Mouse (Mus musculus) forebrain, embryonic 14.5 days (tissue): ENCODE measurements around the gene Dusp3. TPM values are rescaled to one million over a fixed set of nuclear protein-coding genes. Genes with fewer than 3 reads are reported as not detected.

Source experiments
- ATAC-seq: fragments of 200-750 bp; cut with Nextera tagmentation; 2 replicates; pipeline ENCODE4 v1.8.0; 2017; ENCODE audit warnings: mild to moderate bottlenecking, moderate library complexity
- DNase-seq: peaks from one replicate; pipeline ENCODE4 v3.0.0-alpha.2; 2015; ENCODE audit warnings: low spot score
- H3K27ac ChIP-seq: fragments of 300-500 bp; sonication (generic); 2 replicates; pipeline ENCODE4 v1.5.1; 2014; ENCODE audit warnings: low read depth, mild to moderate bottlenecking, control low read depth, low read length, moderate library complexity
- H3K27me3 ChIP-seq: fragments of 300-500 bp; sonication (generic); replicated peaks from 2 replicates; pipeline ENCODE4 v1.6.1; 2014; ENCODE audit warnings: low read length, control low read depth, mixed read lengths; ENCODE audit not compliant: control insufficient read depth, insufficient read depth
- H3K36me3 ChIP-seq: fragments of 300-500 bp; sonication (generic); 2 replicates; pipeline ENCODE4 v1.6.1; 2014; ENCODE audit warnings: low read length, control low read depth; ENCODE audit not compliant: control insufficient read depth, insufficient read depth
- H3K4me1 ChIP-seq: fragments of 300-500 bp; sonication (generic); 2 replicates; pipeline ENCODE4 v1.6.1; 2014; ENCODE audit warnings: antibody characterized with exemption, low read length, control low read depth; ENCODE audit not compliant: control insufficient read depth, insufficient read depth
- H3K4me2 ChIP-seq: fragments of 300-500 bp; sonication (generic); 2 replicates; pipeline ENCODE4 v1.6.1; 2014; ENCODE audit warnings: mild to moderate bottlenecking, control low read depth, low read length
- H3K4me3 ChIP-seq: fragments of 300-500 bp; sonication (generic); 2 replicates; pipeline ENCODE4 v1.5.1; 2014; ENCODE audit warnings: low read depth, low read length, control low read depth
- H3K9ac ChIP-seq: fragments of 300-500 bp; sonication (generic); 2 replicates; pipeline ENCODE4 v1.6.1; 2014; ENCODE audit warnings: mild to moderate bottlenecking, low read length, control low read depth, moderate library complexity
- H3K9me3 ChIP-seq: fragments of 300-500 bp; sonication (generic); replicated peaks from 2 replicates; pipeline ENCODE4 v1.6.1; 2016; ENCODE audit warnings: low read length, control low read depth, mixed read lengths; ENCODE audit not compliant: control insufficient read depth
- WGBS: fragments of 180-500 bp; shearing (Covaris S2); extraction: QIAGEN DNeasy Blood & Tissue Kit; methylation state at CpG from one replicate; pipeline ENCODE4 v1.1.7; 2014; 5-methylcytosine and 5-hydroxymethylcytosine counted together
- polyA plus RNA-seq: library from polyadenylated mRNA; unstranded; fragments of >200 nt; fragmentation: Nextera tagmentation; extraction: Ambion mirVana; gene quantifications from 2 replicates; pipeline ENCODE4 v1.2.1, GENCODE M21; 2014

Dusp3 gene
- polyA plus RNA-seq, 1 experiment from 2014 or later = 10.4 TPM

DNA sequence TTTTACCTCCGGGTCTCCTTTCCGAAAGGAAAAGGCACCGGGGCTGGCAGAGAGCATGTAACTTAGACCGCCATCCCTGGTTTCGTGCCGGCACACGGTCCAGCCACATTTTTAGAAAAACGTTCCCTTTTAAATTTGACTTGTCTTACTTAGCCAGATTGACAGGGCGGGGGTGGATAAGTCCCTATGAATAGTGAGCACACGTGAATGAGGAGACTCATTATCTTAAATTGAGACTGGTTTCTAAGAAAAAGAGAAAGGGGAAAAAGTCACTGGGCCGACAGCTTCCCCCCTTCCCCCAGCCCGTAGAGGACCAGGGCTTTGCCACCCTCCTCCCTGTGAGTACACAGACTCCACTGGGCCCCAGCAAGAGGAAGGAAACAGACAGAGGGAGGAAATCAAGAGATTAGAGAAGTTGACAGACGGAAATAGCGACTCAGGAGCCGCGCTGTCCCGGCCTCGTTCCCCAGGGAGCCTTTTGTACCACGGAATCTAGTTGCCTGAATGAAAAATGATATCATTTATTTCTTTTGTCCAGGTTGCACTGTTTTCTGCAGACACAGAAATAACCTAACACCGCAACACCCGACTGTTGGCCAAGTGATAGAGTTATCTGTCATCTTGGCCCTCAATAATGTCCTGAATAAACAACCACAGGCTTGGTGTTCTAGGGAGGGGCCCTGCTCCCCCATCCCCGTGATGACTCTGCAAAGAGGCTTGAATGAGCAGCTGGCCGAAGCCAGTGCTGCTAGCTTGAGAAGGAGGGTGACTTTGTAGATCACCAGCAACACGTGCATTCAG is 34.1 kb downstream of the Dusp3 start:
- 15% methylated on average over 24 of the region's 24 CpGs for WGBS
- no peak for DNase-seq

DNA sequence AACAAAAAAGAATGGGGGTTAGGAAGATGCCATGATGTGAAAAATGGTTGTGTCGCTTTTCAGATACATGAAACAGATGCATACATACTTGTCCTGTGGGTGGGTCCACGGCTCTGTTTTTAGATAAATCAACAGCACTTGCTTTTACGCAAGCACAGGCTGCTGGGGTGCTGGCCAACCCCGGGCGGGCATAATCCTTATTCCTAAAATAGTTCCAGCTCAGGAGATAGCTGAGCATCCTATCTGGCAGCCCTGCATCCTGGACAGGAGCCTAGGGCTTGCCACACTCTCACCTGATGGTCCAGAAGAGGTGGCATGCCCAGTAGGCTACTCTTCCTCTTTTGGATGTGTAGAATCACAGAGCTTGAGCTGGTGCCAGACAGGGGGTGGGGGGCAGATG is 36.8 kb downstream of the Dusp3 start:
- H3K36me3 ChIP-seq = no peaks in the 10 kb centered on the region
- ATAC-seq (no peak), DNase-seq (no peak)
- H3K27me3 ChIP-seq = no peaks in the 10 kb centered on the region
- no peak overlapping the region for H3K4me3 ChIP-seq
- H3K4me2 ChIP-seq = no peak overlapping the region
- peaks cover 5% of the 10 kb centered on the region; the same call in 1 of the 2 replicates for H3K4me1 ChIP-seq
- no peaks in the 10 kb centered on the region for H3K9me3 ChIP-seq
- no peak overlapping the region for H3K9ac ChIP-seq
- H3K27ac ChIP-seq = no peak overlapping the region
- WGBS = 84% methylated on average over 5 of the region's 5 CpGs

More for the DNA sequence above, 34.1 kb downstream of the Dusp3 start:
- Histone ChIP-seq H3K4me1 (peaks cover 5% of the 10 kb centered on the region; the same call in 1 of the 2 replicates), H3K4me2 (0 out of 2 replicates have a peak overlapping the region, but pooled peaks have one; percentile 6), H3K9me3 (no peaks in the 10 kb centered on the region), H3K9ac (no peak overlapping the region), H3K4me3 (no peak overlapping the region), H3K27me3 (no peaks in the 10 kb centered on the region), H3K27ac (no peak overlapping the region), H3K36me3 (no peaks in the 10 kb centered on the region)
- no peak for ATAC-seq

DNA sequence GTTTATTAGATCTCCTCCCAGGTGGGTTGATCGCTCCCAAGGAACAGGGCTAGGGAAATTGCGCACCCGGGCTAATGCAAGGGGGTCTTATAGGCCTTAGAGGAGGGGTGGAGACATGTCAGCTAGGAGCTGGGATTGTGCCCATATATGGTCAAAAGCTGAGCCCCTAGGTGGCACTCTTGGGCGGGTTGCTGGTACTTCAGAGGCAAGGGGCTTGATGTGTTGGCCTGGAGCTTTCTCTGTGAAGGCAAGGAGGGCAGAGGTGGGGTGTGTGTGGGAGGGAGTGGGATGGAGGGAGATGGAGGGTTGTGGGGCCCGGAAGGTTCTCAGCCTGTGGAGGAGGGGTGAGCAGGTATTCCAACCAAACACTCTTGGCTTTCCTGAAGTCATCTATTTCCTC is 40.3 kb downstream of the Dusp3 start:
- Histone ChIP-seq H3K4me3 (no peak overlapping the region), H3K27ac (no peak overlapping the region), H3K36me3 (no peaks in the 10 kb centered on the region), H3K9ac (no peak overlapping the region), H3K4me2 (no peak overlapping the region), H3K4me1 (no peaks in the 10 kb centered on the region), H3K27me3 (no peaks in the 10 kb centered on the region), H3K9me3 (no peaks in the 10 kb centered on the region)
- 22% methylated on average over 5 of the region's 5 CpGs for WGBS
- ATAC-seq (no peak), DNase-seq (peak; percentile 41)

DNA sequence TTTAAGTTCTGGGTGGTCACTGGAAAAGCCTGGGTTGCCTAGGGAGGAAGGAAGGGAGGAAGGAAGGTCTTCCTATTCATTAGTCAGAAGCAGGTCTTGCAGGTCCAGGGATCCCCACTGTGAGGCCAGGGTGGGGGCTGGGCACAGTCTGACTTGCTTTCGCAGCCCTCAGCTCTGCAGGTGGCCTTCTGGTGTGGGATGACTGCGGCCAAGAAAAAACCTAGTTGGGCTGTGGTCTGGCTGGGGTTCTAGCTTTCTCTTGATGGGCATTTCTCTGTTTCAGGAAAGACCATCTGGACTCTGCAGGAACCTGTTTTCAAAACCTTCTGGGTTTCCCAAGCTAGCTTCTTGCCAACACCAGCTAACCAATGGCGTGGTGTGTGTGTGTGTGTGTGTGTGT is 43.8 kb downstream of the Dusp3 start:
- no peak for DNase-seq
- H3K9ac ChIP-seq = no peak overlapping the region

DNA sequence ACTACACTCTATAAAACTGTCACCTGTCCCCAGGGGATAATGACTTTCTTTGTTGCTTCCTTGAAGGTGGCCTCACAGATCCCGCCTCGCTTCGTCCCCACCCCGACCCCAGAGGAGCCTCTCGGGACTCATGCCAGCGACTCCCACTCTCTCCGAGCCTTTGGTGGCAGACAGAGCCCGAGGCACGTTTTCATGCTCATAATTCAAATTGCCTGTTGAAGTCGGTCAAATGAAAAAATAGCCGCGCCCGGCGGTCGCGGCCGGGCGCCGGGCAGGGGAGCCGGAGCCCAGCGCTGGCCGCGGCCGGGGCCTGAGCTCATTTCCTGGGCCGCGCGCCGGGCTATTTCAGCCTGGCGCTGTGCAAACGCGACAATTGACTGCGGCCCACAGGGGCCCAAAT is 49.7 kb downstream of the Dusp3 start:
- ATAC-seq (no peak), DNase-seq (peak; percentile 44)

More for the DNA sequence above, 43.8 kb downstream of the Dusp3 start:
- H3K27ac ChIP-seq = no peak overlapping the region
- WGBS = 31% methylated on average over 3 of the region's 3 CpGs
- no peak overlapping the region for H3K4me2 ChIP-seq
- H3K36me3 ChIP-seq = no peaks in the 10 kb centered on the region
- H3K9me3 ChIP-seq = no peaks in the 10 kb centered on the region
- H3K27me3 ChIP-seq = peaks cover 4% of the 10 kb centered on the region; the same call in 1 of the 2 replicates
- H3K4me1 ChIP-seq = no peaks in the 10 kb centered on the region
- no peak for ATAC-seq
- H3K4me3 ChIP-seq = no peak overlapping the region

DNA sequence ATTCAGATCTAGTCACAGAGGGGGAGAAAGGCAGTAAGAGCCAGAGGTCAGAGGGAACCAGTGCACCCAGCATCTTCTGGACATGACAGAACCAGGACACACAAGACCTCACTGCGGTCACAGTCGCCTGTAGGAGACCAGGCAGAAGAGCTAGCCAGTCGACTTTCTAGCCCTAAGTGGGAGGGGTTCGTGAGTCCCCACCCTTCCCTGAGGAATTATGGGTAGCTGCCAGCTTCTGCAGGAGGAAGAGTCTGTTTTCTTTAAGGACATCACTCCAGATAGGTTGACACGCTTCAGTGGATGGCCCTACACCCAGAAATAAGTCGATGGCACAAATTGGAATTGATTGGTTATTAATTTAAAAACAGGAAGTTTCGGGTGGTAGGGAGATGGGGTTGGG is 50.4 kb downstream of the Dusp3 start:
- 35% methylated on average over 7 of the region's 7 CpGs for WGBS
- no peak overlapping the region for H3K9ac ChIP-seq
- H3K36me3 ChIP-seq = no peaks in the 10 kb centered on the region

More for the DNA sequence above, 49.7 kb downstream of the Dusp3 start:
- WGBS = 1% methylated on average over 30 of the region's 32 CpGs
- Histone ChIP-seq H3K36me3 (no peaks in the 10 kb centered on the region), H3K4me3 (peak overlapping the region; percentile 37), H3K4me1 (peaks cover 3% of the 10 kb centered on the region; the same call in 1 of the 2 replicates), H3K27me3 (peaks cover 9% of the 10 kb centered on the region; the same call in 1 of the 2 replicates), H3K27ac (no peak overlapping the region), H3K9me3 (no peaks in the 10 kb centered on the region), H3K4me2 (peak overlapping the region; percentile 76), H3K9ac (peak overlapping the region; percentile 66)

DNA sequence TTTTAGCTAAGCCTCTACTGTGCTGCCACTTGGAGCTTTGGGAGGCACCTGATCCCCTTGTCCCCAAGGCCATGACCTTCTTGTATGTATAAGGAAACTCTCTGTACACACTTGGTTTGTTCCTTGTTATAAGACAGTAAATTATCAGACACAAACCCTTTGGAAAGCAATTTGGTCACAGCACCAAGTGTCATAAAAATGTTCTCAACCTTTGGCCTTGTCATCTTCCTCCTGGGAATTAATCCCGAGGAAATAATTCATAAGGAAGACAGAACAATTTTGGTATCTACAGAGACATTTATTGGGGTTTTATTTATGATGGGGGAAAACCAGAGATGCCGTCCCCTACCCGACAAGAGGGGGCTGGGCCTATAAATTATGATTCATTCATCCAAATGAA is 51.1 kb downstream of the Dusp3 start:
- peaks cover 9% of the 10 kb centered on the region; the same call in 1 of the 2 replicates for H3K27me3 ChIP-seq
- DNase-seq (no peak), ATAC-seq (no peak)
- H3K9me3 ChIP-seq = no peaks in the 10 kb centered on the region
- no peak overlapping the region for H3K4me3 ChIP-seq
- no peak overlapping the region for H3K4me2 ChIP-seq
- no peak overlapping the region for H3K27ac ChIP-seq
- no peaks in the 10 kb centered on the region for H3K36me3 ChIP-seq
- H3K9ac ChIP-seq = no peak overlapping the region
- H3K4me1 ChIP-seq = peaks cover 3% of the 10 kb centered on the region; the same call in 1 of the 2 replicates
- 88% methylated on average over 3 of the region's 3 CpGs for WGBS

More for the DNA sequence above, 50.4 kb downstream of the Dusp3 start:
- H3K4me1 ChIP-seq = peaks cover 3% of the 10 kb centered on the region; the same call in 1 of the 2 replicates
- DNase-seq (no peak), ATAC-seq (no peak)
- no peak overlapping the region for H3K4me2 ChIP-seq
- H3K4me3 ChIP-seq = no peak overlapping the region
- H3K27ac ChIP-seq = no peak overlapping the region
- no peaks in the 10 kb centered on the region for H3K9me3 ChIP-seq
- H3K27me3 ChIP-seq = peaks cover 9% of the 10 kb centered on the region; the same call in 1 of the 2 replicates

DNA sequence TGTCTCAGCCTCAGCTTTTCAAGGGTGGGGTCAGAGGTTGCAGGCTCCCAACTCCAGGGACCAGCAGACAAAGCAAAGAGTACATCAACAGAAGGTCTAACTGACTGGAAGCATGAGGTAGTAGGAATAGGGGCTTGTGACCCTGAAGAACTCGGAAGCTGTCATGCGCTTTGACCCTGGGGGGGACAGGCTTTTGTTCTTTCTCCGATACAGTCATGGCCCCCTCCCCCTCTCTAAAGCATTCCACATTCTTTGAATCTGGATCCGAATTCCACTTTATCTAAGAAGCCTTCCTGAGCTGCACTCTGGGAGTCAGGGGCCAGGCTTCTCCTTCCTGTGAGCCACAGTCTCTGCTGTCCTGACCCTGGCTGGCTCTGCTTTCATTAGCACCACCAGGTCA is 54.8 kb downstream of the Dusp3 start:
- whole genome bisulfite sequencing = 66% methylated on average over 4 of the region's 4 CpGs
- Histone ChIP-seq H3K4me2 (no peak overlapping the region), H3K4me3 (no peak overlapping the region), H3K9me3 (no peaks in the 10 kb centered on the region), H3K27me3 (no peaks in the 10 kb centered on the region), H3K27ac (no peak overlapping the region), H3K9ac (no peak overlapping the region), H3K36me3 (no peaks in the 10 kb centered on the region), H3K4me1 (peaks cover under 1% of the 10 kb centered on the region; the same call in 1 of the 2 replicates)
- DNase-seq = no peak
- ATAC-seq = no peak
